Mouse (Mus musculus): ENCODE results near the gene Hist1h2ae. TPM values are rescaled to one million over a fixed set of nuclear protein-coding genes. Genes with fewer than 3 reads are reported as not detected.

Hist1h2ae gene
- 9.4 and 14.5 TPM in 2 replicates for polyA plus RNA-seq (2015; fragmentation: Nextera tagmentation; extraction: Ambion mirVana)

GRCm38 (mm10) chr13:23571022-23571503 lies at the start of gene Hist1h2ae, which contains the start of gene Hist1h2bg:
Gene Hist1h2ae, minus strand, starts transcription at chr13:23571220.
Gene Hist1h2bg, plus strand, starts transcription at chr13:23571396.
- peak within 1 kb of the TSS; percentile 57 for H3K9ac ChIP-seq (ENCODE audit: low read depth, low read length)
- no peaks in the 10 kb centered on the region for H3K27me3 ChIP-seq (replicated peaks; ENCODE audit: control insufficient read depth, insufficient read depth, low read length)
- H3K4me2 ChIP-seq (ENCODE audit: low read length): peak within 1 kb of the TSS; percentile 53
- H3K4me3 ChIP-seq (ENCODE audit: low read length): peak within 1 kb of the TSS; percentile 44
- peak; percentile 95 for ATAC-seq
- H3K9me3 ChIP-seq (ENCODE audit: control insufficient read depth, low read length): no peaks in the 10 kb centered on the region
- H3K36me3 ChIP-seq (ENCODE audit: control insufficient read depth, insufficient read depth, low read length): no peaks in the 10 kb centered on the region
- peak within 1 kb of the TSS; percentile 90 for H3K27ac ChIP-seq (ENCODE audit: low read depth, low read length)
- WGBS: under 1% methylated on average over 18 of the region's 18 CpGs
- peaks cover 19% of the 10 kb centered on the region for H3K4me1 ChIP-seq (ENCODE audit: control insufficient read depth, insufficient read depth, low read depth, low read length)

GRCm38 (mm10) chr13:23620056-23620732 lies 49.2 kb upstream of the Hist1h2ae start:
- peak overlapping the region; percentile 74 for H3K9ac ChIP-seq (ENCODE audit: low read depth, low read length)
- no peaks in the 10 kb centered on the region for H3K27me3 ChIP-seq (replicated peaks; ENCODE audit: control insufficient read depth, insufficient read depth, low read length)
- no peaks in the 10 kb centered on the region for H3K36me3 ChIP-seq (ENCODE audit: control insufficient read depth, insufficient read depth, low read length)
- no peak for ATAC-seq
- H3K4me3 ChIP-seq (ENCODE audit: low read length): peak overlapping the region; percentile 61
- no peaks in the 10 kb centered on the region for H3K9me3 ChIP-seq (ENCODE audit: control insufficient read depth, low read length)
- peak overlapping the region; percentile 98 for H3K4me2 ChIP-seq (ENCODE audit: low read length)
- peak overlapping the region; percentile 95 for H3K27ac ChIP-seq (ENCODE audit: low read depth, low read length)
- WGBS: 52% methylated on average over 12 of the region's 12 CpGs
- peaks cover 8% of the 10 kb centered on the region for H3K4me1 ChIP-seq (ENCODE audit: control insufficient read depth, insufficient read depth, low read depth, low read length)

- Histone ChIP-seq H3K9ac (ENCODE audit: low read depth, low read length) (no peak overlapping the region), H3K4me1 (ENCODE audit: control insufficient read depth, insufficient read depth, low read depth, low read length) (no peaks in the 10 kb centered on the region), H3K36me3 (ENCODE audit: control insufficient read depth, insufficient read depth, low read length) (no peaks in the 10 kb centered on the region), H3K27me3 (replicated peaks; ENCODE audit: control insufficient read depth, insufficient read depth, low read length) (no peaks in the 10 kb centered on the region), H3K9me3 (ENCODE audit: control insufficient read depth, low read length) (no peaks in the 10 kb centered on the region), H3K4me3 (ENCODE audit: low read length) (no peak overlapping the region), H3K27ac (ENCODE audit: low read depth, low read length) (no peak overlapping the region), H3K4me2 (ENCODE audit: low read length) (no peak overlapping the region)
- ATAC-seq: no peak
- WGBS: 90% methylated on average over 3 of the region's 3 CpGs
These were observed 40.6 kb upstream of the Hist1h2ae start for GRCm38 (mm10) chr13:23611638-23612037.

- Histone ChIP-seq H3K27ac (ENCODE audit: low read depth, low read length) (no peak overlapping the region), H3K9me3 (ENCODE audit: control insufficient read depth, low read length) (no peaks in the 10 kb centered on the region), H3K4me3 (ENCODE audit: low read length) (no peak overlapping the region), H3K4me2 (ENCODE audit: low read length) (no peak overlapping the region), H3K36me3 (ENCODE audit: control insufficient read depth, insufficient read depth, low read length) (no peaks in the 10 kb centered on the region), H3K4me1 (ENCODE audit: control insufficient read depth, insufficient read depth, low read depth, low read length) (no peaks in the 10 kb centered on the region), H3K9ac (ENCODE audit: low read depth, low read length) (no peak overlapping the region), H3K27me3 (replicated peaks; ENCODE audit: control insufficient read depth, insufficient read depth, low read length) (no peaks in the 10 kb centered on the region)
- 73% methylated on average over 2 of the region's 2 CpGs for WGBS
- no peak for ATAC-seq
These were observed 39.4 kb upstream of the Hist1h2ae start for GRCm38 (mm10) chr13:23610393-23610792.

- Histone ChIP-seq H3K27ac (ENCODE audit: low read depth, low read length) (no peak overlapping the region), H3K9ac (ENCODE audit: low read depth, low read length) (no peak overlapping the region), H3K9me3 (ENCODE audit: control insufficient read depth, low read length) (no peaks in the 10 kb centered on the region), H3K36me3 (ENCODE audit: control insufficient read depth, insufficient read depth, low read length) (no peaks in the 10 kb centered on the region), H3K4me1 (ENCODE audit: control insufficient read depth, insufficient read depth, low read depth, low read length) (no peaks in the 10 kb centered on the region), H3K27me3 (replicated peaks; ENCODE audit: control insufficient read depth, insufficient read depth, low read length) (no peaks in the 10 kb centered on the region), H3K4me2 (ENCODE audit: low read length) (no peak overlapping the region), H3K4me3 (ENCODE audit: low read length) (no peak overlapping the region)
- ATAC-seq: no peak
These were observed 38.8 kb upstream of the Hist1h2ae start for GRCm38 (mm10) chr13:23609844-23610243.

GRCm38 (mm10) chr13:23609209-23609608 lies 38.2 kb upstream of the Hist1h2ae start:
- H3K9me3 ChIP-seq (ENCODE audit: control insufficient read depth, low read length): no peaks in the 10 kb centered on the region
- no peak overlapping the region for H3K4me3 ChIP-seq (ENCODE audit: low read length)
- no peak for ATAC-seq
- 93% methylated on average over 4 of the region's 4 CpGs for WGBS
- no peaks in the 10 kb centered on the region for H3K4me1 ChIP-seq (ENCODE audit: control insufficient read depth, insufficient read depth, low read depth, low read length)
- H3K4me2 ChIP-seq (ENCODE audit: low read length): no peak overlapping the region
- H3K9ac ChIP-seq (ENCODE audit: low read depth, low read length): no peak overlapping the region
- H3K27ac ChIP-seq (ENCODE audit: low read depth, low read length): no peak overlapping the region
- no peaks in the 10 kb centered on the region for H3K36me3 ChIP-seq (ENCODE audit: control insufficient read depth, insufficient read depth, low read length)
- no peaks in the 10 kb centered on the region for H3K27me3 ChIP-seq (replicated peaks; ENCODE audit: control insufficient read depth, insufficient read depth, low read length)

GRCm38 (mm10) chr13:23605052-23605451 lies 34.0 kb upstream of the Hist1h2ae start:
- no peak overlapping the region for H3K4me3 ChIP-seq (ENCODE audit: low read length)
- H3K9ac ChIP-seq (ENCODE audit: low read depth, low read length): no peak overlapping the region
- no peak overlapping the region for H3K27ac ChIP-seq (ENCODE audit: low read depth, low read length)
- ATAC-seq: no peak
- no peak overlapping the region for H3K4me2 ChIP-seq (ENCODE audit: low read length)
- H3K4me1 ChIP-seq (ENCODE audit: control insufficient read depth, insufficient read depth, low read depth, low read length): no peaks in the 10 kb centered on the region
- H3K36me3 ChIP-seq (ENCODE audit: control insufficient read depth, insufficient read depth, low read length): no peaks in the 10 kb centered on the region
- no peaks in the 10 kb centered on the region for H3K27me3 ChIP-seq (replicated peaks; ENCODE audit: control insufficient read depth, insufficient read depth, low read length)
- 97% methylated on average over 3 of the region's 3 CpGs for WGBS
- H3K9me3 ChIP-seq (ENCODE audit: control insufficient read depth, low read length): no peaks in the 10 kb centered on the region

GRCm38 (mm10) chr13:23604452-23604851 lies 33.4 kb upstream of the Hist1h2ae start:
- Histone ChIP-seq H3K27me3 (replicated peaks; ENCODE audit: control insufficient read depth, insufficient read depth, low read length) (no peaks in the 10 kb centered on the region), H3K4me1 (ENCODE audit: control insufficient read depth, insufficient read depth, low read depth, low read length) (no peaks in the 10 kb centered on the region), H3K9ac (ENCODE audit: low read depth, low read length) (no peak overlapping the region), H3K4me3 (ENCODE audit: low read length) (no peak overlapping the region), H3K36me3 (ENCODE audit: control insufficient read depth, insufficient read depth, low read length) (no peaks in the 10 kb centered on the region), H3K4me2 (ENCODE audit: low read length) (no peak overlapping the region), H3K27ac (ENCODE audit: low read depth, low read length) (no peak overlapping the region), H3K9me3 (ENCODE audit: control insufficient read depth, low read length) (no peaks in the 10 kb centered on the region)
- no peak for ATAC-seq
- 92% methylated on average over 3 of the region's 3 CpGs for WGBS

- H3K36me3 ChIP-seq (ENCODE audit: control insufficient read depth, insufficient read depth, low read length): no peaks in the 10 kb centered on the region
- no peak overlapping the region for H3K9ac ChIP-seq (ENCODE audit: low read depth, low read length)
- H3K27me3 ChIP-seq (replicated peaks; ENCODE audit: control insufficient read depth, insufficient read depth, low read length): no peaks in the 10 kb centered on the region
- no peaks in the 10 kb centered on the region for H3K9me3 ChIP-seq (ENCODE audit: control insufficient read depth, low read length)
- H3K4me1 ChIP-seq (ENCODE audit: control insufficient read depth, insufficient read depth, low read depth, low read length): no peaks in the 10 kb centered on the region
- WGBS: 84% methylated on average over 7 of the region's 7 CpGs
- ATAC-seq: no peak
- no peak overlapping the region for H3K4me2 ChIP-seq (ENCODE audit: low read length)
- H3K27ac ChIP-seq (ENCODE audit: low read depth, low read length): no peak overlapping the region
- no peak overlapping the region for H3K4me3 ChIP-seq (ENCODE audit: low read length)
These were observed 32.2 kb upstream of the Hist1h2ae start for GRCm38 (mm10) chr13:23603182-23603699.

Data from hindbrain, embryonic 16.5 days (tissue).